ENCODE assay signal across 8 mouse cellular contexts in genomic region chr3:37639690-37640089, GRCm38 (mm10). TPM values are rescaled to one million over a fixed set of nuclear protein-coding genes. Genes with fewer than 3 reads are reported as not detected.
DNase-seq lines count a peak whose midpoint lies in the region; ATAC-seq and TF ChIP-seq lines count a peak whose summit lies in the region.

Gene Spry1, plus strand, starts transcription at chr3:37639947.

- WGBS in hindbrain, embryonic 16.5 days = under 1% methylated on average over 36 of the region's 38 CpGs

- peak within 1 kb of the TSS; percentile 83 for H3K9ac ChIP-seq in hindbrain, embryonic 16.5 days (ENCODE audit: low read depth, low read length)

- peak; percentile 17; the same call in 1 of the 2 replicates for TF ChIP-seq CTCF in gastrocnemius, adult 2 months (IDR thresholded peaks at IDR 0.05)

- peaks cover 2% of the 10 kb centered on the region for H3K36me3 ChIP-seq in hindbrain, embryonic 16.5 days (ENCODE audit: control insufficient read depth, insufficient read depth, low read length)

- intact Hi-C loops in gastrocnemius, adult 2 months (cut with DNase I) = loop anchor here (2.0 to 5.0 kb wide), 5 partner anchors 128 to 563 kb away; no protein-coding TSS in a partner anchor

- H3K27me3 ChIP-seq in hindbrain, embryonic 16.5 days (replicated peaks; ENCODE audit: control insufficient read depth, insufficient read depth, low read length) = no peaks in the 10 kb centered on the region

- DNase-seq in gastrocnemius, adult 2 months = peak; percentile 94
- DNase-seq in left cerebral cortex, adult 11 months (ENCODE audit: low spot score) = peak; percentile 92
- DNase-seq in lung, postnatal 36 days = peak; percentile 97
- peak; percentile 98 for DNase-seq in retina, embryonic 14.5 days (ENCODE audit: low spot score)
- peak; percentile 95 to 99 for DNase-seq in thymus, postnatal 36 days

- ATAC-seq in activated CD4-positive, CD25-positive, alpha-beta regulatory T cell, adult 4 months = peak; percentile 78
- ATAC-seq in common myeloid progenitor, adult 5-6 weeks (replicated peaks; ENCODE audit: low read depth, poor library complexity, severe bottlenecking) = peak; percentile 86
- ATAC-seq in hindbrain, embryonic 16.5 days = peak; percentile 94

- H3K9me3 ChIP-seq in hindbrain, embryonic 16.5 days (ENCODE audit: control insufficient read depth, low read length) = no peaks in the 10 kb centered on the region

- H3K4me3 ChIP-seq in gastrocnemius, adult 2 months = peak within 1 kb of the TSS; percentile 84
- peak within 1 kb of the TSS; percentile 86 for H3K4me3 ChIP-seq in hindbrain, embryonic 16.5 days (ENCODE audit: low read length)

- peaks cover 9% of the 10 kb centered on the region for H3K4me1 ChIP-seq in hindbrain, embryonic 16.5 days (ENCODE audit: control insufficient read depth, insufficient read depth, low read depth, low read length)

- H3K27ac ChIP-seq in gastrocnemius, adult 2 months = peak within 1 kb of the TSS; percentile 92
- peak within 1 kb of the TSS; percentile 83 for H3K27ac ChIP-seq in hindbrain, embryonic 16.5 days (ENCODE audit: low read depth, low read length)

- peak within 1 kb of the TSS; percentile 82 for H3K4me2 ChIP-seq in hindbrain, embryonic 16.5 days (ENCODE audit: low read length)

RNA-seq across cellular contexts. Expression of gene Spry1, which starts in this region (rescaled TPM):
- polyA plus RNA-seq in activated CD4-positive, CD25-positive, alpha-beta regulatory T cell, adult 4 months (2017; shearing (Covaris generic)) = 10 to 100 TPM; 10.2 to 10.3 TPM
- 4.5 and 4.8 TPM in 2 replicates for total RNA-seq in common myeloid progenitor, adult 5-6 weeks (2017)
- total RNA-seq in gastrocnemius, adult 2 months (2021) = 10 to 100 TPM; 12.3 to 21.8 TPM
- 6.4 and 6.9 TPM in 2 replicates for polyA plus RNA-seq in hindbrain, embryonic 16.5 days (2015; fragmentation: Nextera tagmentation; extraction: Ambion mirVana)

Comparison
In these comparisons a context has a peak if more than half of its experiments do, and no peak if none do; other contexts are left out.
1. Peak in every context shown above with its lines: DNase-seq, ATAC-seq, H3K4me3 ChIP-seq and H3K27ac ChIP-seq.